Mouse (Mus musculus) activated CD4-positive, CD25-positive, alpha-beta regulatory T cell, adult 4 months (primary cell): Measurements from ENCODE around the gene Tpbg. TPM values are rescaled to one million over a fixed set of nuclear protein-coding genes. Genes with fewer than 3 reads are reported as not detected.

ENCODE experiments used
- polyA plus RNA-seq, 2 experiments: library from polyadenylated mRNA; unstranded; fragments of 100-300 nt; shearing (Covaris generic); gene quantifications; one replicate each; pipeline ENCODE4 v1.2.1; 2017

The Tpbg gene
- polyA plus RNA-seq, 2 experiments from 2014 or later = not detected

Other genes starting within 250 kb of the Tpbg start
- 10 to 100 TPM; 23.4 to 25.1 TPM for gene Ibtk, start 93.0 kb upstream of the Tpbg start, polyA plus RNA-seq